Mouse (Mus musculus) heart, embryonic 16.5 days (tissue): ENCODE measurements at regions not wholly inside any gene's neighbourhood (a gene's known extent, or its start where the extent isn't known, plus 50 kb on each side); places are given as distances from the start of the nearest gene placed in this dataset.

ENCODE experiments used
- ATAC-seq: fragments of 200-750 bp; cut with Nextera tagmentation; replicated peaks from 2 replicates; pipeline ENCODE4 v1.8.0; 2017; ENCODE audit warnings: moderate number of reproducible peaks; ENCODE audit not compliant: insufficient read depth, low FRiP score; ENCODE audit errors: extremely low read depth
- H3K27ac ChIP-seq: fragments of 300-500 bp; sonication (generic); 2 replicates; pipeline ENCODE4 v1.5.1; 2014; ENCODE audit warnings: mild to moderate bottlenecking, low read length, control low read depth, moderate library complexity
- H3K27me3 ChIP-seq: fragments of 300-500 bp; sonication (generic); 2 replicates; pipeline ENCODE4 v1.6.1; 2014; ENCODE audit warnings: low read length, mixed read lengths; ENCODE audit not compliant: control insufficient read depth, insufficient read depth
- H3K36me3 ChIP-seq: fragments of 300-500 bp; sonication (generic); 2 replicates; pipeline ENCODE4 v1.6.1; 2014; ENCODE audit not compliant: control insufficient read depth, insufficient read depth
- H3K4me1 ChIP-seq: fragments of 300-500 bp; sonication (generic); 2 replicates; pipeline ENCODE4 v1.6.1; 2014; ENCODE audit warnings: low read length, mixed read lengths; ENCODE audit not compliant: control insufficient read depth, insufficient read depth
- H3K4me2 ChIP-seq: fragments of 300-500 bp; sonication (generic); 2 replicates; pipeline ENCODE4 v1.6.1; 2014; ENCODE audit warnings: low read depth, mild to moderate bottlenecking, control low read depth, low read length
- H3K4me3 ChIP-seq: fragments of 300-500 bp; sonication (generic); 2 replicates; pipeline ENCODE4 v1.5.1; 2014; ENCODE audit warnings: mild to moderate bottlenecking, control low read depth, low read length
- H3K9ac ChIP-seq: fragments of 300-500 bp; sonication (generic); 2 replicates; pipeline ENCODE4 v1.6.1; 2014; ENCODE audit warnings: low read length, control low read depth
- H3K9me3 ChIP-seq: fragments of 300-500 bp; sonication (generic); replicated peaks from 2 replicates; pipeline ENCODE4 v1.6.1; 2016; ENCODE audit warnings: low read length; ENCODE audit not compliant: control insufficient read depth
- WGBS: fragments of 180-500 bp; shearing (Covaris S2); extraction: QIAGEN DNeasy Blood & Tissue Kit; methylation state at CpG from one replicate; pipeline ENCODE4 v1.1.7; 2014; 5-methylcytosine and 5-hydroxymethylcytosine counted together

DNA sequence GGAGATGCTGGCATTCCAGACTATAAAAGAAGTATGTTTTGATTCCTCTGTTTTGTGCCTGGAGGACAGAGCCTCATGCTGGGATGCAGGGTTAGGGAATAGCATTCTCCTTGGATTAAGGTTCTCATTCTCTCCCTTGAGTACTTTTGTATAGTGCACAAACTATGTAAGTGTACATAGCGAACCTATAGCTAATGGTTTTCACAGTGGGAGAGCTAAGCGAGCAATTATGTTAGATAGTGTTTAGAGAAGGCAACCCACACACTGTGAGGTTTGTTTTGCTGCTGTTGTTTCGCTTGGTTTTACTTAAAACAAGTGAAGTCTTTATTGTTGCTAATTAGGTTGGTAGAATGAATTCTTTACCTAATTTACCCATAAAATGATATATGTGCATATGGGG, 266.2 kb downstream of the 1700017N19Rik start:
- WGBS, result 62% methylated on average over 3 of the region's 3 CpGs
- Histone ChIP-seq H3K27me3 (no peaks in the 10 kb centered on the region), H3K4me3 (no peak overlapping the region), H3K36me3 (no peaks in the 10 kb centered on the region), H3K9me3 (no peaks in the 10 kb centered on the region), H3K27ac (no peak overlapping the region), H3K4me2 (no peak overlapping the region), H3K9ac (no peak overlapping the region), H3K4me1 (no peaks in the 10 kb centered on the region)
- ATAC-seq, result no peak

DNA sequence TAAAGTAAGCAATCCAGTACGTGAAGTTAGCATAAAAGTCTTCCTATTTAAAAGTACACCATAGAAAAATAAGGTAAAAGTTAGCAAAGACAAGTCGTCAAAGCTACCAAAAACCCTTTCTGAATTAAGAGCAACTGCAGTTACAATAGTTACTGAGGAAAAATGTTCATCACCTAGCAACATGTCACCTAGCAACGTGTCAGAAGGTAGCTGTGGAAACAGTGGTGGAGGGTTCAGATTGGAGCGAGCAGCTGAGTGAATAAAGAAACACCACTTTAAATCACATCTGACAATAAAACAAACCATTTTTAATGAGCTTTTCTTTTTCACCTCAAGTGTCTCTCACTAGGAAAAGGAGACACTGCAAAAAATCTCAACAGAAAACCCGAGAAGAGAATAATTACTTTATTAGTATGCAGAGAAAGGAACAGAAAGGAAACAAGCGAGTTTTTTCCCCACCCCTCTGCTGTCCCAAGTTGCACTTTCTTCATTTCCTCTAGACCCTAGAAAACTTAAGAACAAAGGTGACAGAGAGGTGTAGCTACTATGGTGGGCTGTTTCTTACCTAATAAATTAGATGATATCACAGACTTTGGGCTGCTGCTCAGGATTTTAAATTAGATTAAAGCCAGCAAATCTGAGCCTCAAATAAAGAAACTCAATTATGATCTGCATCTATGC, 275.4 kb downstream of the 1700017N19Rik start:
- Histone ChIP-seq H3K9me3 (no peaks in the 10 kb centered on the region), H3K4me2 (no peak overlapping the region), H3K27ac (no peak overlapping the region), H3K4me3 (no peak overlapping the region), H3K27me3 (no peaks in the 10 kb centered on the region), H3K4me1 (no peaks in the 10 kb centered on the region), H3K36me3 (no peaks in the 10 kb centered on the region), H3K9ac (no peak overlapping the region)
- no peak for ATAC-seq
- 41% methylated on average over 6 of the region's 6 CpGs for WGBS

- H3K4me3 ChIP-seq, result no peak overlapping the region
- ATAC-seq, result no peak
- 36% methylated on average over 3 of the region's 3 CpGs for WGBS
- H3K27me3 ChIP-seq, result no peaks in the 10 kb centered on the region
- H3K4me1 ChIP-seq, result no peaks in the 10 kb centered on the region
- no peak overlapping the region for H3K27ac ChIP-seq
- no peaks in the 10 kb centered on the region for H3K36me3 ChIP-seq
- no peaks in the 10 kb centered on the region for H3K9me3 ChIP-seq
- no peak overlapping the region for H3K4me2 ChIP-seq
- H3K9ac ChIP-seq, result no peak overlapping the region
Measured at GRCm38 (mm10) chr10:100868360-100868916, 278.2 kb downstream of the 1700017N19Rik start.

GRCm38 (mm10) chr10:100882584-100882983, 292.3 kb downstream of the 1700017N19Rik start:
- no peak for ATAC-seq
- WGBS, result 73% methylated on average over 2 of the region's 2 CpGs
- Histone ChIP-seq H3K9ac (no peak overlapping the region), H3K27me3 (no peaks in the 10 kb centered on the region), H3K4me3 (no peak overlapping the region), H3K27ac (no peak overlapping the region), H3K4me1 (no peaks in the 10 kb centered on the region), H3K36me3 (no peaks in the 10 kb centered on the region), H3K4me2 (no peak overlapping the region), H3K9me3 (no peaks in the 10 kb centered on the region)

- no peaks in the 10 kb centered on the region for H3K9me3 ChIP-seq
- H3K4me1 ChIP-seq, result no peaks in the 10 kb centered on the region
- H3K9ac ChIP-seq, result no peak overlapping the region
- no peak for ATAC-seq
- H3K4me2 ChIP-seq, result no peak overlapping the region
- no peak overlapping the region for H3K27ac ChIP-seq
- H3K4me3 ChIP-seq, result no peak overlapping the region
- WGBS, result 76% methylated on average over 2 of the region's 2 CpGs
- H3K27me3 ChIP-seq, result no peaks in the 10 kb centered on the region
- H3K36me3 ChIP-seq, result no peaks in the 10 kb centered on the region
Measured at GRCm38 (mm10) chr10:100922976-100923375, 332.7 kb downstream of the 1700017N19Rik start.

GRCm38 (mm10) chr10:100927086-100927485, 336.8 kb downstream of the 1700017N19Rik start:
- H3K4me2 ChIP-seq, result no peak overlapping the region
- no peak overlapping the region for H3K9ac ChIP-seq
- 46% methylated on average over 3 of the region's 3 CpGs for WGBS
- H3K27ac ChIP-seq, result no peak overlapping the region
- no peaks in the 10 kb centered on the region for H3K9me3 ChIP-seq
- H3K27me3 ChIP-seq, result no peaks in the 10 kb centered on the region
- no peaks in the 10 kb centered on the region for H3K4me1 ChIP-seq
- no peaks in the 10 kb centered on the region for H3K36me3 ChIP-seq
- ATAC-seq, result no peak
- no peak overlapping the region for H3K4me3 ChIP-seq

DNA sequence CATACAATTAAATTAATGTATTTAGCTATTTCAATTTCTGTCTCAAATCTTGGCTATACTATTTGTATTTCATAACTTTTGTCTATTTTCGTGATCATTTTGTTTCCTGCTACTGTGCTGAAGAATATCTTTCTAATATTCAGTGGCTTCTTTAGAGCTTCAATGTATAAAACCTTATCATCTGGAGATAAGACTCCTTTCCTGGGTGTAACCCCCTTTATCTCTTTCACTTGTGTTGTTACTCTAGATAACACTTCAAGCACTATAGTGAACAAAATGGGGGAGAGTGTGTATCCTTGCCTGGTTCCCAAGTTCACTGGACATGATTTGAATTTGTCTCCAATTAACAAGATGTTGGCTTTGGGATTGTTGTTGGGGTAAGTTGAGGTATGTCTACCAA, 341.5 kb downstream of the 1700017N19Rik start:
- Histone ChIP-seq H3K27me3 (no peaks in the 10 kb centered on the region), H3K4me2 (no peak overlapping the region), H3K9me3 (no peaks in the 10 kb centered on the region), H3K36me3 (no peaks in the 10 kb centered on the region), H3K4me1 (no peaks in the 10 kb centered on the region), H3K9ac (no peak overlapping the region), H3K4me3 (no peak overlapping the region), H3K27ac (no peak overlapping the region)
- ATAC-seq, result no peak
- 71% methylated on average over 1 of the region's 1 CpGs for WGBS

GRCm38 (mm10) chr10:100958371-100958770, 368.1 kb downstream of the 1700017N19Rik start:
- WGBS, result 78% methylated on average over 9 of the region's 9 CpGs
- Histone ChIP-seq H3K4me1 (no peaks in the 10 kb centered on the region), H3K4me3 (no peak overlapping the region), H3K27me3 (no peaks in the 10 kb centered on the region), H3K36me3 (no peaks in the 10 kb centered on the region), H3K4me2 (no peak overlapping the region), H3K9me3 (no peaks in the 10 kb centered on the region; the same call in 1 of the 2 replicates), H3K9ac (no peak overlapping the region), H3K27ac (no peak overlapping the region)
- no peak for ATAC-seq

DNA sequence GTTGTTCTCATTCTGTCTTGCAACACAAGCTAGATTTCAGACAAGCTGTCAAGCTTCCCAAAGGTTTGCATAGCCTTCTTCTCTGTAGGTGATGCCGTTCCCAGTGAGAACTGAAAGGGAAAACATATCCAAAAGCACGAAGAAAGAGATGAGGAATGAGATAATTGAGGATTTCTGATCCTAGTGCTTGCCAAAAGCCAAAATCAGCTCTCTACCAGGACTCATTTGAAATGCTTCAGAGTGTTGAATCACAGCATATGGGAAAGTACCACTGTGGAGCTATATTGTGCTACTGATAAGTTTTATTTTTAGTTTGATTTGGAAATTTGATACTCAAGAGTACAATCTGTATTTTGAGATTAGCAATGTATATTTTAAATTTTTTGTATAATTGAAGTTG, 413.2 kb downstream of the 1700017N19Rik start:
- Histone ChIP-seq H3K27me3 (no peaks in the 10 kb centered on the region), H3K27ac (no peak overlapping the region), H3K9ac (no peak overlapping the region), H3K4me3 (no peak overlapping the region), H3K4me1 (no peaks in the 10 kb centered on the region), H3K36me3 (no peaks in the 10 kb centered on the region), H3K9me3 (no peaks in the 10 kb centered on the region), H3K4me2 (no peak overlapping the region)
- 67% methylated on average over 2 of the region's 2 CpGs for WGBS
- no peak for ATAC-seq
